Mouse (Mus musculus) olfactory bulb, adult 2 months (tissue): ENCODE results near the gene Akap9.

Source experiments
- CTCF ChIP-seq: fragments of 200-500 bp; IDR thresholded peaks from 2 replicates; pipeline ENCODE4 v1.5.1; 2012; ENCODE audit warnings: low read depth, mild to moderate bottlenecking, low read length, moderate library complexity; ENCODE audit not compliant: insufficient read depth
- POLR2A ChIP-seq: fragments of 200-500 bp; IDR thresholded peaks from 2 replicates; pipeline ENCODE4 v1.6.1; 2012; ENCODE audit warnings: mild to moderate bottlenecking, low read depth, low read length, moderate library complexity; ENCODE audit not compliant: insufficient read depth

DNA sequence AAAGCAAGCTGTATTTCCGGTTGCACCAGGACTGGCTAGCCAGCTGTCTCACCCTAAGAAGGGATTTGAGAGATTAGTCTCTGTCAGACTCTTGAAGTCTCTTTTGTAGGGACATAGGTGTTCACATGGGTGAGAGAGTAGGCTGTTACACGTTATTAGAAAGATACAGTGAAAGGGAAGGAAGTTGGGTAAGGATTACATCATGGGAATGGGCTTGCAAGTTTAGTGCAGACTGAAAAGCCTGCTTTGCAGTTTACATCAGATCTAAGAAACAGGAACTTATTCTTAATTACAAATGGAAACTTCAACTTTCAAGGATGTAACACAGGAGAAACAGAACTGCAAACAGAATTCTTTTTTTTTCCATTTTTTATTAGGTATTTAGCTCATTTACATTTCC is 22.4 kb upstream of the Akap9 start:
- TF ChIP-seq CTCF, result no peak
- TF ChIP-seq POLR2A, result no peak
